Mouse (Mus musculus) intestine, postnatal 0 days (tissue): Measurements from ENCODE around the gene Hk2. TPM values are rescaled to one million over a fixed set of nuclear protein-coding genes. Genes with fewer than 3 reads are reported as not detected.

Experiments used
- ATAC-seq: fragments of 200-750 bp; cut with Nextera tagmentation; 2 replicates; pipeline ENCODE4 v1.8.0; 2017; ENCODE audit warnings: mild to moderate bottlenecking, moderate TSS enrichment, moderate library complexity
- H3K27ac ChIP-seq: fragments of 300-500 bp; sonication (generic); 2 replicates; pipeline ENCODE4 v1.5.1; 2014; ENCODE audit warnings: mild to moderate bottlenecking, low read depth, low read length, moderate library complexity
- H3K27me3 ChIP-seq: fragments of 300-500 bp; sonication (generic); replicated peaks from 2 replicates; pipeline ENCODE4 v1.6.1; 2014; ENCODE audit warnings: low read length, mixed read lengths; ENCODE audit not compliant: control insufficient read depth, insufficient read depth
- H3K36me3 ChIP-seq: fragments of 300-500 bp; sonication (generic); 2 replicates; pipeline ENCODE4 v1.6.1; 2014; ENCODE audit warnings: mild to moderate bottlenecking, moderate library complexity; ENCODE audit not compliant: control insufficient read depth, insufficient read depth
- H3K4me1 ChIP-seq: fragments of 300-500 bp; sonication (generic); replicated peaks from 2 replicates; pipeline ENCODE4 v1.6.1; 2014; ENCODE audit warnings: antibody characterized with exemption, low read length, mixed read lengths; ENCODE audit not compliant: control insufficient read depth, insufficient read depth
- H3K4me2 ChIP-seq: fragments of 300-500 bp; sonication (generic); replicated peaks from 2 replicates; pipeline ENCODE4 v1.6.1; 2014; ENCODE audit warnings: low read depth, mild to moderate bottlenecking, moderate library complexity
- H3K4me3 ChIP-seq: fragments of 300-500 bp; sonication (generic); 2 replicates; pipeline ENCODE4 v1.5.1; 2014; ENCODE audit warnings: low read depth, low read length
- H3K9ac ChIP-seq: fragments of 300-500 bp; sonication (generic); 2 replicates; pipeline ENCODE4 v1.6.1; 2014; ENCODE audit warnings: mild to moderate bottlenecking, low read depth, low read length
- H3K9me3 ChIP-seq: fragments of 300-500 bp; sonication (generic); 2 replicates; pipeline ENCODE4 v1.6.1; 2016; ENCODE audit warnings: mixed run types; ENCODE audit not compliant: control insufficient read depth
- CTCF ChIP-seq: sonication (generic); IDR thresholded peaks from 2 replicates; pipeline ENCODE4 v1.5.1; 2016; ENCODE audit warnings: low read depth, mild to moderate bottlenecking, control low read depth, antibody characterized with exemption, moderate library complexity
- WGBS: fragments of 180-500 bp; shearing (Covaris S2); extraction: QIAGEN DNeasy Blood & Tissue Kit; methylation state at CpG from one replicate; pipeline ENCODE4 v1.1.7; 2014; 5-methylcytosine and 5-hydroxymethylcytosine counted together
- polyA plus RNA-seq: library from polyadenylated mRNA; unstranded; fragments of >200 nt; fragmentation: Nextera tagmentation; extraction: Ambion mirVana; gene quantifications from 2 replicates; pipeline ENCODE4 v1.2.1, GENCODE M21; 2015

Gene Hk2
- polyA plus RNA-seq, 1 experiment from 2014 or later = 2.5 TPM

DNA sequence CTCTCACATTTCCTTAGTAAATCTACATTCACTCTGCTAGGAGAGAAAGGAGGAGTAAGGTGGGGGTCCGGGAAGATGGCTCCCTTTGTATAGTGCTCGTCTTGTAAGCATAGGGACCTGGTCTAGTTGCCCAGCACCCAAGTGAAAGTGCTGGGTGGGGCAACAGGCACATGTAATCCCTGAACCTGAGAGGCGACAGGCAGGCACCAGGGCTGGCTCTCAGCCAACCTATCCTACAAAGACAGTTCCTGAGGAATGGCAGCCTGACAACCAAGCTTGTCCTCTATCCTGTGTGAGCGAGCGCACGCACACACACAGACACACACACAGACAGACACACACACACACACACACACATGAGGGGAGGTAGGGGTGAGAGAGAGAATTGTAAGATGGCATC lies 32.2 kb upstream of the Hk2 start:
- Histone ChIP-seq H3K27ac (no peak overlapping the region), H3K4me3 (no peak overlapping the region), H3K36me3 (no peaks in the 10 kb centered on the region), H3K4me1 (0 out of 2 replicates have a peak, but pooled peaks cover 3% of the 10 kb centered on the region), H3K27me3 (no peaks in the 10 kb centered on the region), H3K9ac (no peak overlapping the region), H3K9me3 (no peaks in the 10 kb centered on the region), H3K4me2 (no peak overlapping the region)
- no peak for ATAC-seq
- WGBS = 59% methylated on average over 6 of the region's 6 CpGs
- no peak for TF ChIP-seq CTCF

DNA sequence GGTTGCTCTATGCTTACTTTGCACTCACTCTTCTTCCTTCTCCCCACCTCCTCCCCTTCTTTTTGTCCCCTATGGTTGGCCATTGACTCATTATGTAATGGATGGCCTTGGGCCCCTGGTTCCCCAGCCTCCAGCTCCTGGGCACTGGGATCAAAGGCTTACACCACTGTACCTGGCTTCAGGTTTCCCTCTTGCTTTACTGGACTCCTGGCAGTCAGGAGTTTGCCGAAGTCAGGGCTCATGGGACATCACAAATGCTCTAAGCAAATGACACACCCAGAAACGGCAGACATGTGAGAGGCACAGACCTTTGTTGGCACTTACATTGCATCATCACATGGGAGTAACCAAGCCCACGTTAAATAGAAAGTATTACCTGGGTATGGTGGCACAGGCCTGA lies 31.6 kb upstream of the Hk2 start:
- H3K27me3 ChIP-seq = no peaks in the 10 kb centered on the region
- ATAC-seq = peak; percentile 41; the same call in 1 of the 2 replicates
- WGBS = 52% methylated on average over 3 of the region's 3 CpGs

GRCm38 (mm10) chr6:82804984-82805383 lies 30.7 kb upstream of the Hk2 start:
- no peak for TF ChIP-seq CTCF
- ATAC-seq = no peak
- Histone ChIP-seq H3K4me1 (0 out of 2 replicates have a peak, but pooled peaks cover 3% of the 10 kb centered on the region), H3K36me3 (no peaks in the 10 kb centered on the region), H3K9ac (no peak overlapping the region), H3K4me2 (no peak overlapping the region), H3K4me3 (no peak overlapping the region), H3K9me3 (no peaks in the 10 kb centered on the region), H3K27ac (no peak overlapping the region), H3K27me3 (no peaks in the 10 kb centered on the region)
- WGBS = 79% methylated on average over 3 of the region's 3 CpGs

More for the DNA sequence above, 31.6 kb upstream of the Hk2 start:
- Histone ChIP-seq H3K9me3 (no peaks in the 10 kb centered on the region), H3K9ac (no peak overlapping the region), H3K27ac (no peak overlapping the region), H3K4me3 (no peak overlapping the region), H3K36me3 (no peaks in the 10 kb centered on the region), H3K4me1 (0 out of 2 replicates have a peak, but pooled peaks cover 3% of the 10 kb centered on the region), H3K4me2 (no peak overlapping the region)
- TF ChIP-seq CTCF = no peak

GRCm38 (mm10) chr6:82798202-82798737 lies 24.0 kb upstream of the Hk2 start:
- H3K4me1 ChIP-seq = no peaks in the 10 kb centered on the region
- ATAC-seq = no peak

GRCm38 (mm10) chr6:82797300-82797839 lies 23.1 kb upstream of the Hk2 start:
- Histone ChIP-seq H3K4me2 (no peak overlapping the region), H3K4me1 (no peaks in the 10 kb centered on the region), H3K36me3 (no peaks in the 10 kb centered on the region), H3K4me3 (no peak overlapping the region), H3K27ac (no peak overlapping the region), H3K9me3 (no peaks in the 10 kb centered on the region), H3K27me3 (no peaks in the 10 kb centered on the region), H3K9ac (no peak overlapping the region)
- no peak for ATAC-seq
- TF ChIP-seq CTCF = no peak
- WGBS = 44% methylated on average over 5 of the region's 5 CpGs

More at GRCm38 (mm10) chr6:82798202-82798737, 24.0 kb upstream of the Hk2 start:
- H3K9me3 ChIP-seq = no peaks in the 10 kb centered on the region
- H3K27me3 ChIP-seq = no peaks in the 10 kb centered on the region
- no peak overlapping the region for H3K9ac ChIP-seq
- no peak overlapping the region for H3K4me2 ChIP-seq
- no peaks in the 10 kb centered on the region for H3K36me3 ChIP-seq
- no peak overlapping the region for H3K27ac ChIP-seq
- WGBS = 10% methylated on average over 3 of the region's 3 CpGs
- no peak for TF ChIP-seq CTCF
- no peak overlapping the region for H3K4me3 ChIP-seq

GRCm38 (mm10) chr6:82790864-82791263 lies 16.6 kb upstream of the Hk2 start:
- H3K4me2 ChIP-seq = no peak overlapping the region
- H3K27me3 ChIP-seq = no peaks in the 10 kb centered on the region; the same call in 1 of the 2 replicates
- H3K4me1 ChIP-seq = no peaks in the 10 kb centered on the region
- no peak overlapping the region for H3K9ac ChIP-seq
- WGBS = 56% methylated on average over 2 of the region's 2 CpGs
- ATAC-seq = no peak
- no peak for TF ChIP-seq CTCF
- no peaks in the 10 kb centered on the region for H3K9me3 ChIP-seq
- no peak overlapping the region for H3K4me3 ChIP-seq
- no peak overlapping the region for H3K27ac ChIP-seq
- no peaks in the 10 kb centered on the region for H3K36me3 ChIP-seq
